ENCODE assay signal across 8 mouse cellular contexts in genomic region chr15:101519792-101520191, GRCm38 (mm10). TPM values are rescaled to one million over a fixed set of nuclear protein-coding genes. Genes with fewer than 3 reads are reported as not detected.
DNase-seq lines count a peak whose midpoint lies in the region; ATAC-seq lines count a peak whose summit lies in the region.

No protein-coding gene starts in this region.

- no peak for ATAC-seq in heart, embryonic 12.5 days (ENCODE audit: insufficient number of reproducible peaks, low FRiP score)

- H3K4me1 ChIP-seq in heart, embryonic 12.5 days (replicated peaks), result no peaks in the 10 kb centered on the region

- no peak overlapping the region for H3K27ac ChIP-seq in heart, embryonic 12.5 days (ENCODE audit: poor library complexity, severe bottlenecking)

- peaks cover 36% of the 10 kb centered on the region for H3K27me3 ChIP-seq in heart, embryonic 12.5 days (replicated peaks)

- no peaks in the 10 kb centered on the region; the same call in 1 of the 2 replicates for H3K9me3 ChIP-seq in heart, embryonic 12.5 days (replicated peaks)

- no peaks in the 10 kb centered on the region for H3K36me3 ChIP-seq in heart, embryonic 12.5 days

- H3K9ac ChIP-seq in heart, embryonic 12.5 days, result no peak overlapping the region

- 14% methylated on average over 2 of the region's 2 CpGs for WGBS in heart, embryonic 12.5 days

- H3K4me2 ChIP-seq in heart, embryonic 12.5 days, result no peak overlapping the region

- H3K4me3 ChIP-seq in heart, embryonic 12.5 days, result no peak overlapping the region

- DNase-seq in heart, adult 18-20 months, result peak; percentile 61 to 85
- DNase-seq in Muller cell, postnatal 12 days (ENCODE audit: inconsistent ontology term), result peak; percentile 47
- DNase-seq in cerebellum, postnatal 14 days, result peak; percentile 87 to 92
- peak; percentile 36 to 74 for DNase-seq in gastrocnemius, postnatal 4 days (ENCODE audit: low spot score in 2 of 2)
- DNase-seq in left cerebral cortex, adult 18-20 months (ENCODE audit: low spot score in 2 of 2), result peak; percentile 77 to 88
- peak; percentile 34 for DNase-seq in naive thymus-derived CD4-positive, alpha-beta T cell, adult 2 months (ENCODE audit: low read depth)
- DNase-seq in urinary bladder, adult 18-20 months (ENCODE audit: low spot score in 2 of 2), result peak; percentile 45 to 62

RNA-seq across cellular contexts. Expression of gene Gm49425, which starts 2.7 kb away (rescaled TPM):
- total RNA-seq in heart, adult 18-20 months (2021), result not detected
- polyA plus RNA-seq in heart, embryonic 12.5 days (2016; fragmentation: Nextera tagmentation; extraction: Ambion mirVana), result not detected in 2 replicates
- total RNA-seq in gastrocnemius, postnatal 4 days (2021), result under 1 TPM in 1 of 2 experiments, not detected in 1; 0.36 TPM
- total RNA-seq in left cerebral cortex, adult 18-20 months (2021), result not detected

RNA-seq across cellular contexts. Expression of gene Krt84, which starts 12.8 kb away (rescaled TPM):
- total RNA-seq in heart, adult 18-20 months (2021), result not detected
- polyA plus RNA-seq in heart, embryonic 12.5 days (2016; fragmentation: Nextera tagmentation; extraction: Ambion mirVana), result not detected in 2 replicates
- not detected for total RNA-seq in gastrocnemius, postnatal 4 days (2021)
- not detected for total RNA-seq in left cerebral cortex, adult 18-20 months (2021)

RNA-seq across cellular contexts. Expression of gene Krt83, which starts 28.5 kb away (rescaled TPM):
- total RNA-seq in heart, adult 18-20 months (2021), result not detected
- not detected in 2 replicates for polyA plus RNA-seq in heart, embryonic 12.5 days (2016; fragmentation: Nextera tagmentation; extraction: Ambion mirVana)
- total RNA-seq in gastrocnemius, postnatal 4 days (2021), result under 1 TPM in 1 of 2 experiments, not detected in 1; 0.21 TPM
- total RNA-seq in left cerebral cortex, adult 18-20 months (2021), result not detected

RNA-seq across cellular contexts. Expression of gene Krt82, which starts 30.7 kb away (rescaled TPM):
- not detected for total RNA-seq in heart, adult 18-20 months (2021)
- not detected in 2 replicates for polyA plus RNA-seq in heart, embryonic 12.5 days (2016; fragmentation: Nextera tagmentation; extraction: Ambion mirVana)
- not detected for total RNA-seq in gastrocnemius, postnatal 4 days (2021)
- not detected for total RNA-seq in left cerebral cortex, adult 18-20 months (2021)

RNA-seq across cellular contexts. Expression of gene Krt90, which starts 43.0 kb away (rescaled TPM):
- not detected for total RNA-seq in heart, adult 18-20 months (2021)
- polyA plus RNA-seq in heart, embryonic 12.5 days (2016; fragmentation: Nextera tagmentation; extraction: Ambion mirVana), result 0.06 and 0.28 TPM in 2 replicates
- total RNA-seq in gastrocnemius, postnatal 4 days (2021), result not detected
- total RNA-seq in left cerebral cortex, adult 18-20 months (2021), result not detected

Comparison
In these comparisons a context has a peak if more than half of its experiments do, and no peak if none do; other contexts are left out.
1. DNase-seq: peak in every context shown above with its lines; median percentile 90 in cerebellum, postnatal 14 days; 82 in left cerebral cortex, adult 18-20 months; 73 in heart, adult 18-20 months; 55 in gastrocnemius, postnatal 4 days; 54 in urinary bladder, adult 18-20 months; 47 in Muller cell, postnatal 12 days; 34 in naive thymus-derived CD4-positive, alpha-beta T cell, adult 2 months.